Mouse (Mus musculus) MEL (cell line): ENCODE data around the gene Stk26. TPM values are rescaled to one million over a fixed set of nuclear protein-coding genes. Genes with fewer than 3 reads are reported as not detected.

Source experiments
- DNase-seq: peaks from one replicate; pipeline ENCODE4 v3.0.0; 2011; ENCODE audit warnings: low read depth, low spot score
- H3K27ac ChIP-seq: 2 replicates; pipeline ENCODE4 v1.5.1; 2012; ENCODE audit warnings: low read depth, mild to moderate bottlenecking, control low read depth, low read length, moderate library complexity; ENCODE audit not compliant: control insufficient read depth
- H3K27me3 ChIP-seq, 2 experiments: fragments of 150-350 bp in 1 of 2; sonication (generic) in 1 of 2; 2 replicates each; pipeline ENCODE4 v1.6.1; 2012; ENCODE audit warnings: low read length in 2 of 2, mild to moderate bottlenecking in 2 of 2, improper control_type of control experiment in 1 of 2, moderate library complexity in 1 of 2; ENCODE audit not compliant: insufficient read depth in 2 of 2, control insufficient read depth in 1 of 2
- H3K36me3 ChIP-seq, 2 experiments: 2 replicates each; pipeline ENCODE4 v1.6.1; 2012 to 2014; ENCODE audit warnings: low read length in 2 of 2, improper control_type of control experiment in 1 of 2, inconsistent platforms in 1 of 2, mild to moderate bottlenecking in 1 of 2; ENCODE audit not compliant: insufficient read depth in 2 of 2, control insufficient read depth in 1 of 2
- H3K4me1 ChIP-seq, 2 experiments: fragments of 150-350 bp in 1 of 2; sonication (generic) in 1 of 2; 2 replicates each; pipeline ENCODE4 v1.6.1; 2012; ENCODE audit warnings: low read length in 2 of 2, improper control_type of control experiment in 1 of 2, mild to moderate bottlenecking in 1 of 2; ENCODE audit not compliant: insufficient read depth in 2 of 2, control insufficient read depth in 1 of 2
- H3K4me3 ChIP-seq, 2 experiments: fragments of 150-350 bp in 1 of 2; sonication (generic) in 1 of 2; 2 replicates each; pipeline ENCODE4 v1.5.1; 2012; ENCODE audit warnings: low read depth in 2 of 2, low read length in 2 of 2, mild to moderate bottlenecking in 2 of 2, moderate library complexity in 2 of 2, control low read depth in 1 of 2, improper control_type of control experiment in 1 of 2; ENCODE audit not compliant: control insufficient read depth in 1 of 2, insufficient read depth in 1 of 2
- H3K79me2 ChIP-seq: 2 replicates; pipeline ENCODE4 v1.6.1; 2012; ENCODE audit warnings: mild to moderate bottlenecking, low read length, moderate library complexity; ENCODE audit not compliant: control insufficient read depth, poor library complexity, insufficient read depth
- H3K9ac ChIP-seq: 2 replicates; pipeline ENCODE4 v1.6.1; 2012; ENCODE audit warnings: low read depth, mild to moderate bottlenecking, control low read depth, low read length, moderate library complexity; ENCODE audit not compliant: control insufficient read depth, poor library complexity, severe bottlenecking
- H3K9me3 ChIP-seq: fragments of 150-350 bp; sonication (generic); replicated peaks from 2 replicates; pipeline ENCODE4 v1.6.1; 2012; ENCODE audit warnings: mild to moderate bottlenecking, low read length, improper control_type of control experiment, moderate library complexity; ENCODE audit not compliant: insufficient read depth
- ELF1 ChIP-seq: IDR thresholded peaks from 2 replicates; pipeline ENCODE4 v1.6.1; 2014; ENCODE audit warnings: low read depth, mild to moderate bottlenecking, inconsistent platforms, low read length, improper control_type of control experiment, moderate library complexity
- ETS1 ChIP-seq: IDR thresholded peaks from 2 replicates; pipeline ENCODE4 v1.6.1; 2012; ENCODE audit warnings: low read depth, mild to moderate bottlenecking, inconsistent platforms, low read length, improper control_type of control experiment, moderate library complexity
- GATA1 ChIP-seq: IDR thresholded peaks from 2 replicates; pipeline ENCODE4 v1.6.1; 2011; ENCODE audit warnings: low read depth, low read length, improper control_type of control experiment
- JUND ChIP-seq: IDR thresholded peaks from 2 replicates; pipeline ENCODE4 v1.6.1; 2011; ENCODE audit warnings: low read depth, mild to moderate bottlenecking, improper control_type of control experiment, low read length
- KAT2A ChIP-seq: conservative IDR thresholded peaks from 2 replicates; pipeline ENCODE4 v1.6.1; 2012; ENCODE audit warnings: low read depth, low read length, improper control_type of control experiment, inconsistent platforms
- MAFK ChIP-seq: IDR thresholded peaks from 2 replicates; pipeline ENCODE4 v1.6.1; 2011; ENCODE audit warnings: low read depth, mild to moderate bottlenecking, low read length, improper control_type of control experiment, borderline replicate concordance
- MEF2A ChIP-seq: IDR thresholded peaks from 2 replicates; pipeline ENCODE4 v1.6.1; 2014; ENCODE audit warnings: low read depth, mild to moderate bottlenecking, inconsistent platforms, low read length, improper control_type of control experiment; ENCODE audit not compliant: poor library complexity, insufficient replicate concordance, severe bottlenecking; ENCODE audit errors: extremely low read depth
- MYB ChIP-seq: IDR thresholded peaks from 2 replicates; pipeline ENCODE4 v1.6.1; 2011; ENCODE audit warnings: mild to moderate bottlenecking, low read depth, low read length, improper control_type of control experiment
- MYC ChIP-seq: IDR thresholded peaks from 2 replicates; pipeline ENCODE4 v1.6.1; 2011; ENCODE audit warnings: low read depth, mild to moderate bottlenecking, low read length, improper control_type of control experiment, moderate library complexity
- NELFE ChIP-seq: IDR thresholded peaks from 2 replicates; pipeline ENCODE4 v1.6.1; 2011; ENCODE audit warnings: low read depth, low read length, improper control_type of control experiment
- NRF1 ChIP-seq: IDR thresholded peaks from 2 replicates; pipeline ENCODE4 v1.6.1; 2014; ENCODE audit warnings: low read depth, mild to moderate bottlenecking, inconsistent platforms, low read length, improper control_type of control experiment, moderate library complexity; ENCODE audit not compliant: poor library complexity, insufficient read depth, severe bottlenecking
- POLR2A ChIP-seq, 2 experiments: IDR thresholded peaks; 2 replicates each; pipeline ENCODE4 v1.6.1; 2011 to 2012; ENCODE audit warnings: low read length in 2 of 2, mild to moderate bottlenecking in 2 of 2, control low read depth in 1 of 2, improper control_type of control experiment in 1 of 2, low read depth in 1 of 2, moderate library complexity in 1 of 2; ENCODE audit not compliant: control insufficient read depth in 1 of 2, insufficient read depth in 1 of 2, poor library complexity in 1 of 2
- POLR2AphosphoS5 ChIP-seq: IDR thresholded peaks from 2 replicates; pipeline ENCODE4 v1.6.1; 2012; ENCODE audit warnings: low read depth, borderline replicate concordance, mild to moderate bottlenecking, inconsistent platforms, low read length, moderate library complexity, mixed read lengths
- RAD21 ChIP-seq: IDR thresholded peaks from 2 replicates; pipeline ENCODE4 v1.6.1; 2011; ENCODE audit warnings: mild to moderate bottlenecking, low read depth, low read length, improper control_type of control experiment
- RCOR1 ChIP-seq: IDR thresholded peaks from 2 replicates; pipeline ENCODE4 v1.6.1; 2012; ENCODE audit warnings: low read depth, mild to moderate bottlenecking, inconsistent platforms, low read length, improper control_type of control experiment
- TBP ChIP-seq: IDR thresholded peaks from 2 replicates; pipeline ENCODE4 v1.8.0; 2011; ENCODE audit warnings: low read depth, low read length, improper control_type of control experiment
- TCF12 ChIP-seq: IDR thresholded peaks from 2 replicates; pipeline ENCODE4 v1.6.1; 2014; ENCODE audit warnings: low read depth, mild to moderate bottlenecking, inconsistent platforms, low read length, improper control_type of control experiment, moderate library complexity
- USF2 ChIP-seq, 2 experiments: IDR thresholded peaks; 2 replicates each; pipeline ENCODE4 v1.6.1; 2011 to 2012; ENCODE audit warnings: improper control_type of control experiment in 2 of 2, low read length in 2 of 2, borderline replicate concordance in 1 of 2, inconsistent platforms in 1 of 2, low read depth in 1 of 2, mild to moderate bottlenecking in 1 of 2; ENCODE audit not compliant: insufficient read depth in 1 of 2
- ZKSCAN1 ChIP-seq: IDR thresholded peaks from 2 replicates; pipeline ENCODE4 v1.6.1; 2012; ENCODE audit warnings: low read depth, mild to moderate bottlenecking, inconsistent platforms, low read length, improper control_type of control experiment, moderate library complexity
- ZMIZ1 ChIP-seq: IDR thresholded peaks from 2 replicates; pipeline ENCODE4 v1.6.1; 2012; ENCODE audit warnings: low read depth, mild to moderate bottlenecking, inconsistent platforms, low read length, improper control_type of control experiment, moderate library complexity
- polyA plus RNA-seq, 2 experiments: library from polyadenylated mRNA; stranded (reverse) in 1 of 2; unstranded in 1 of 2; fragments of >175 nt in 1 of 2; fragments of >200 nt in 1 of 2; gene quantifications; 2 replicates each; pipeline versions ENCODE4 v1.2.1 to v1.2.4; 2012; ENCODE audit warnings: low replicate concordance in 2 of 2, low read depth in 1 of 2; ENCODE audit not compliant: insufficient read length in 2 of 2, insufficient read depth in 1 of 2, missing spikeins in 1 of 2
- total RNA-seq: library from RNA; depleted of rRNA; stranded (reverse); fragments of 300-350 nt; gene quantifications from 2 replicates; pipeline ENCODE4 v1.2.3, GENCODE M21; 2012; rRNA removed

Gene Stk26
- total and polyA plus RNA-seq, 3 experiments = 8.7 to 10.6 TPM; not detected in 1

GRCm38 (mm10) chrX:50937117-50937516 lies 96.3 kb downstream of the Stk26 start:
- H3K79me2 ChIP-seq = no peaks in the 10 kb centered on the region
- no peaks in the 10 kb centered on the region for H3K27me3 ChIP-seq
- H3K4me3 ChIP-seq = no peak overlapping the region
- H3K9ac ChIP-seq = no peak overlapping the region
- H3K4me1 ChIP-seq = peaks cover 2 to 4% of the 10 kb centered on the region in 2 experiments; a peak in 3 of 4 replicates
- TF ChIP-seq POLR2AphosphoS5 = no peak
- no peak for TF ChIP-seq TCF12
- no peak for TF ChIP-seq MAFK
- TF ChIP-seq TBP = no peak
- TF ChIP-seq NRF1 = no peak
- TF ChIP-seq ZMIZ1 = no peak
- no peak for TF ChIP-seq RAD21
- TF ChIP-seq USF2 (IDR thresholded peaks at IDR 0.05; ENCODE audit: borderline replicate concordance in 1 of 2, insufficient read depth in 1 of 2, low read depth in 1 of 2, low read length in 2 of 2) = no peak
- no peak for TF ChIP-seq JUND
- no peak for TF ChIP-seq MEF2A
- TF ChIP-seq GATA1 = no peak
- no peak for TF ChIP-seq KAT2A
- TF ChIP-seq RCOR1 = no peak
- TF ChIP-seq, all 39 proteins: peak for 0
- Histone ChIP-seq H3K9me3 (no peaks in the 10 kb centered on the region), H3K27ac (no peak overlapping the region), H3K36me3 (peaks cover 0 to 10% of the 10 kb centered on the region in 2 experiments; a peak in 2 of 4 replicates)
- DNase-seq = no peak

DNA sequence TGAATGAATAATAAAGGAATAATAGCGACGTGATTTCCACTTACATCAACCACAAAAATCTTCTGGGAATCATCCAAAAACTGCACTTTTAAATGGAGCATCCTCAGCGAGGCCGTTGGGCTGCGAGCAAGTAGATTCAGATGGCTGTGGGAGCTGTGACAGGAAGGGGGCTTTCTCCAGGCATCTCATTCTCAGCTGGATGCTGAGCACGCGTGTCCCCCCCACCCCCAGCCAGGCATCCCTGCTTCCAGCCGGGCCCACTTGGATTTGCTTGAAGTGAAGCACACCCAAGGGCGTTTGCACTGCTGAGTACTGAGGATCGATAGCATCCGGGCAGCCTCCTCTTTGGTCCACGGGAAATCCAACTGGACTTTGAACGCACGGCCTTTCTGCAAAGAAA lies 101.8 kb downstream of the Stk26 start, which contains the start of gene Frmd7:
Gene Frmd7, minus strand, starts transcription at position 101 of the 400 bp plus-strand sequence.
- H3K27ac ChIP-seq = no peak within 1 kb of the TSS
- no peaks in the 10 kb centered on the region for H3K27me3 ChIP-seq
- TF ChIP-seq JUND (no peak), MYC (no peak), ZKSCAN1 (no peak), MYB (no peak), ELF1 (no peak), NELFE (no peak), MEF2A (no peak), POLR2A (IDR thresholded peaks at IDR 0.05; ENCODE audit: control insufficient read depth in 1 of 2, insufficient read depth in 1 of 2, low read depth in 1 of 2, low read length in 2 of 2, poor library complexity in 1 of 2) (no peak), ZMIZ1 (no peak), POLR2AphosphoS5 (no peak), GATA1 (no peak), ETS1 (no peak)
- no peak within 1 kb of the TSS for H3K4me3 ChIP-seq
- H3K79me2 ChIP-seq = no peaks in the 10 kb centered on the region
- H3K9me3 ChIP-seq = no peaks in the 10 kb centered on the region
- H3K4me1 ChIP-seq = peaks cover 2 to 4% of the 10 kb centered on the region in 2 experiments; a peak in 3 of 4 replicates
- peaks cover 0 to 10% of the 10 kb centered on the region in 2 experiments; a peak in 2 of 4 replicates for H3K36me3 ChIP-seq
- H3K9ac ChIP-seq = no peak within 1 kb of the TSS
- DNase-seq = no peak

Other genes with a start within 250 kb of the Stk26 start
- not detected in 2 replicates for gene Frmd7, start 101.7 kb downstream of the Stk26 start, total RNA-seq
- gene Frmd7, start 101.7 kb downstream of the Stk26 start, polyA plus RNA-seq = not detected
- gene Rap2c, start 177.0 kb downstream of the Stk26 start, total RNA-seq = 14.5 and 14.9 TPM in 2 replicates
- 10 to 100 TPM in 1 of 2 experiments, not detected in 1; 16.0 TPM for gene Rap2c, start 177.0 kb downstream of the Stk26 start, polyA plus RNA-seq